Mouse (Mus musculus): ENCODE data around the gene U2af1.

- TF ChIP-seq POLR2A (IDR thresholded peaks at IDR 0.05; ENCODE audit: insufficient read length, low read depth): no peak
- TF ChIP-seq CEBPB (IDR thresholded peaks at IDR 0.05; ENCODE audit: insufficient read depth, poor library complexity, severe bottlenecking): no peak
- TF ChIP-seq TCF3 (IDR thresholded peaks at IDR 0.05; ENCODE audit: insufficient read length, low read depth): no peak
- TF ChIP-seq TCF12 (IDR thresholded peaks at IDR 0.05; ENCODE audit: insufficient read depth, poor library complexity, severe bottlenecking): no peak
- TF ChIP-seq USF1 (IDR thresholded peaks at IDR 0.05; ENCODE audit: low read depth): no peak
- no peak for TF ChIP-seq MAX (IDR thresholded peaks at IDR 0.05; ENCODE audit: low read depth)
- no peak for TF ChIP-seq E2F4 (IDR thresholded peaks at IDR 0.05; ENCODE audit: insufficient read depth)
Observed at GRCm38 (mm10) chr17:31674426-31674825, 15.7 kb upstream of the U2af1 start.
